Mouse (Mus musculus) cerebellum, postnatal 14 days (tissue): ENCODE measurements around the gene Olfr613.
"Not testable (repeated sequence)": the region's sequence is repeated elsewhere in the genome, so short reads cannot be mapped to it uniquely, and the experiment has no call there.

Experiments
- DNase-seq, 2 experiments: peaks; one replicate each; pipeline ENCODE4 v3.0.0; 2021; ENCODE audit warnings: mixed read lengths in 2 of 2

Gene Olfr613

GRCm38 (mm10) chr7:103547774-103548173, at the start of gene Olfr613:
Olfr613 (plus strand) TSS chr7:103548074.
- no peak for DNase-seq

- DNase-seq, result no peak
Observed at GRCm38 (mm10) chr7:103512022-103512421, 35.9 kb upstream of the Olfr613 start, which contains the start of gene Olfr610. Olfr610 (minus strand) TSS chr7:103512122.

GRCm38 (mm10) chr7:103520746-103521145, 27.1 kb upstream of the Olfr613 start, which contains the start of gene Olfr611:
Olfr611 (minus strand) TSS chr7:103520846.
- not testable (repeated sequence) for DNase-seq

- DNase-seq, result not testable (repeated sequence)
Observed at GRCm38 (mm10) chr7:103542617-103543016, 5.3 kb upstream of the Olfr613 start, which contains the start of gene Olfr612. Olfr612 (minus strand) TSS chr7:103542717.

- DNase-seq, result no peak
Observed at GRCm38 (mm10) chr7:103555779-103556178, 7.9 kb downstream of the Olfr613 start, which contains the start of gene Olfr615. Olfr615 (plus strand) TSS chr7:103556079.

- no peak for DNase-seq
Observed at GRCm38 (mm10) chr7:103569043-103569442, 21.2 kb downstream of the Olfr613 start, which contains the start of gene Olfr616. Olfr616 (minus strand) TSS chr7:103569143.

GRCm38 (mm10) chr7:103572761-103573160, 24.9 kb downstream of the Olfr613 start, which contains the start of gene Olfr617:
Olfr617 (plus strand) TSS chr7:103573061.
- DNase-seq, result no peak

GRCm38 (mm10) chr7:103589803-103590202, 41.9 kb downstream of the Olfr613 start, which contains the start of gene Olfr618:
Olfr618 (plus strand) TSS chr7:103590103.
- no peak for DNase-seq

GRCm38 (mm10) chr7:103600275-103600674, 52.4 kb downstream of the Olfr613 start, which contains the start of gene Olfr619:
Olfr619 (plus strand) TSS chr7:103600575.
- DNase-seq, result no peak
